28 mouse cellular contexts compared by ENCODE assay signal in genomic region chr9:6994865-6995264, GRCm38 (mm10).
"Had no signal": no experiment of that assay in that cellular context is flagged by ENCODE, and none has a peak within 500 bp of the region (broad histone marks: within the 10 kb centered on the region; RNA-seq: fewer than 3 reads in every experiment).

No protein-coding gene starts in this region.

- H3K4me2 ChIP-seq: heart, embryonic 11.5 days; heart, embryonic 12.5 days; heart, embryonic 13.5 days; heart, embryonic 15.5 days; hindbrain, embryonic 12.5 days; hindbrain, embryonic 13.5 days; hindbrain, embryonic 14.5 days; hindbrain, embryonic 15.5 days; intestine, embryonic 15.5 days had no signal

- H3K9me3 ChIP-seq: heart, embryonic 10.5 days; heart, embryonic 12.5 days; heart, embryonic 13.5 days; heart, embryonic 15.5 days; hindbrain, embryonic 12.5 days; hindbrain, embryonic 13.5 days; hindbrain, embryonic 15.5 days; intestine, embryonic 15.5 days had no signal

- H3K4me3 ChIP-seq: heart, adult 2 months; heart, embryonic 10.5 days; heart, embryonic 12.5 days; heart, embryonic 13.5 days; heart, embryonic 15.5 days; hindbrain, embryonic 10.5 days; hindbrain, embryonic 12.5 days; hindbrain, embryonic 13.5 days; hindbrain, embryonic 15.5 days; intestine, embryonic 15.5 days; layer of hippocampus, adult 2 months; left cerebral cortex, adult 2 months had no signal

- H3K27ac ChIP-seq: heart, adult 2 months; heart, embryonic 10.5 days; heart, embryonic 13.5 days; heart, embryonic 15.5 days; hindbrain, embryonic 10.5 days; hindbrain, embryonic 12.5 days; hindbrain, embryonic 13.5 days; hindbrain, embryonic 14.5 days; hindbrain, embryonic 15.5 days; hindbrain, postnatal 0 days; intestine, embryonic 15.5 days; kidney, postnatal 0 days; layer of hippocampus, adult 2 months; left cerebral cortex, adult 2 months had no signal

- ATAC-seq: hindbrain, embryonic 16.5 days; hindbrain, postnatal 0 days; inflammation-experienced regulatory T-cells, adult 6 months; intestine, embryonic 15.5 days; intestine, embryonic 16.5 days; intestine, postnatal 0 days had no signal

- H3K4me1 ChIP-seq: heart, embryonic 10.5 days; heart, embryonic 15.5 days; hindbrain, embryonic 10.5 days; hindbrain, embryonic 12.5 days; hindbrain, embryonic 13.5 days; hindbrain, embryonic 15.5 days; intestine, embryonic 15.5 days had no signal

- DNase-seq: heart, adult 18-20 months; heart, adult 2 months; heart, postnatal 10 days; heart, postnatal 14 days; heart, postnatal 36 days; heart, postnatal 4 days; kidney, postnatal 10 days; layer of hippocampus, adult 9-11 months; layer of hippocampus, postnatal 36 days had no signal

- H3K9ac ChIP-seq: heart, embryonic 12.5 days; heart, embryonic 13.5 days; heart, embryonic 15.5 days; hindbrain, embryonic 12.5 days; hindbrain, embryonic 13.5 days; hindbrain, embryonic 14.5 days; hindbrain, embryonic 15.5 days; intestine, embryonic 15.5 days had no signal

- H3K36me3 ChIP-seq: heart, embryonic 12.5 days; heart, embryonic 15.5 days; intestine, embryonic 15.5 days had no signal

- H3K27me3 ChIP-seq: heart, embryonic 12.5 days; heart, embryonic 13.5 days; heart, embryonic 15.5 days; hindbrain, embryonic 12.5 days; hindbrain, embryonic 13.5 days; hindbrain, embryonic 15.5 days; intestine, embryonic 15.5 days had no signal
